Mouse (Mus musculus) layer of hippocampus, postnatal 10 days (tissue): ENCODE data around the gene Ddc. TPM values are rescaled to one million over a fixed set of nuclear protein-coding genes. Genes with fewer than 3 reads are reported as not detected.

Experiments used
- DNase-seq, 2 experiments: peaks; one replicate each; pipeline ENCODE4 v3.0.0; 2021; ENCODE audit warnings: low spot score in 2 of 2
- total RNA-seq, 2 experiments: library from RNA; stranded (reverse); gene quantifications; 2 replicates each; pipeline ENCODE4 v1.2.3; 2021

The Ddc gene
- total RNA-seq, 2 experiments from 2014 or later: 7.1 to 8.9 TPM

DNA sequence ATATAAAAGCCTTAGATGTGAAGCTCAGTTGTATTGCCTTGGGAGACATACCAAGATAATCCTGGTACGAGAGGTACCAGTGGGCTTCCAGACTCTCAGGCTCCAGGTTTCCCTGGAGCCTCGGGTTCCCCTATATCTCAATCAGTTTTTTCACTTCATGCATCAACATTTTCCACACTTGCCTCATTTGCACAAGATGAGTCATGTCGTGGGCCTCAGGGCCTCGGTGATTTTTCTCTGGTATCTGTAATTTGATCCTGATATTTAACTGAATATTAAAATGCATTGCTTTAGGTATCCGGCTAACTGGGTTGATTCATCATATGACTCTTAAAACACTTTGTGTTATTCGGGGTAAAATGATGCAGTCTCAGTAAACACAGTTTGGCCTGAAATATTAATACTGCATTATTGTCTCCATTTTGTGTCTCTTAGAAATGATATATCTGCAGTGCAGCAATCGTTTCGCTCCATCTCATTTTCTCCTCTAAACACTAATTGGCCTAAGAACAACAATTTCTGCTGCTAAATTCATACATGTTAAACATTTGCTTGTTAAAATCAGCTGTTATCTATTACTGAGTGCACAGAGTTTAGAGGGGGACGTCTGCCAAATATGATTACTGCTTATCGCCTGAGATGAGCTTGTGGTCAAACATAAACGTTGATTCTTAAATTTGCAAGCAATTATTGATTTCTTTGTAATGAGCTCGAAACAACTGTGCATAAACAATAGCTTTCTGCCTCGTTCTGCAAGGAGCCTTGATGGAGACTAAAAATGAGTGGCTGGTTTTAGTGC lies 48.2 kb downstream of the Ddc start:
- DNase-seq: no peak

DNA sequence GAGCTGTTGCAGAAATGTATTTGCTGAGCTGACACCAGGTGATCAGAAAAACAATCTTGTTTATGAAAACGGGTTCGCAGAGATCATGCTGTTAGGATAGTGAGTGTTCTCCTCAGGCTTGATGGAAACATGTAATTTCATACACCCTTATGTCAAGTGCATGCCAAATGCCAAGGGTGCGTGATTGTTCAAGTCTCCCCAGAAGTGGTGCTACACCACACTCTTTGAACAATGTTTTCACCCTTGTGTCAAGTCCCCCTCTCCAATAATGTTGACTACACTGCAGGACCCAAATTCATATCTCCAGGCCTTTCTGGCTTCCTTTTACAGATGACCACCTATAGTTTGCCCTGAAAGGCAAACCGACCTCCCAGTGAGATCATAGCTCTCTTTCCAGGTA lies 49.5 kb downstream of the Ddc start:
- DNase-seq: no peak

DNA sequence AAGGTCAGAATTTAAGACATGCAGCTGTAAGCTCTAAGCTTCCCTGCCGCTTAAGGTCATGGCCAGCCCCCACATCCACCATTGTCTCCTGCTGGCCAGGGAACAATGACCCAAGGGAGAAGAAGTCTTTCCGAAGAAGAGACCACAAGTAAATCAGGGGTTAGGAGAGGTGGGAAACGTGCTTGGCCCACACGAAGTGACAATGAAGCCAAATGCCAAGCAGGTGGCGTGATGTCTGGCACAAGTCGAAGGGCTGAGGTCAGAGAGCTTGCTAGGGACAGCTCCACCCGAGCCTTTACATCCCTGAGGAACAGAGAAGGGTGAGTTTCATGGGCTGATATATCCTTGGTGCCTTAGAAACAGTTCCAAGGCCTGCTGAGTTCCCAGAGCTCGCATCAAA lies 52.9 kb downstream of the Ddc start:
- no peak for DNase-seq

DNA sequence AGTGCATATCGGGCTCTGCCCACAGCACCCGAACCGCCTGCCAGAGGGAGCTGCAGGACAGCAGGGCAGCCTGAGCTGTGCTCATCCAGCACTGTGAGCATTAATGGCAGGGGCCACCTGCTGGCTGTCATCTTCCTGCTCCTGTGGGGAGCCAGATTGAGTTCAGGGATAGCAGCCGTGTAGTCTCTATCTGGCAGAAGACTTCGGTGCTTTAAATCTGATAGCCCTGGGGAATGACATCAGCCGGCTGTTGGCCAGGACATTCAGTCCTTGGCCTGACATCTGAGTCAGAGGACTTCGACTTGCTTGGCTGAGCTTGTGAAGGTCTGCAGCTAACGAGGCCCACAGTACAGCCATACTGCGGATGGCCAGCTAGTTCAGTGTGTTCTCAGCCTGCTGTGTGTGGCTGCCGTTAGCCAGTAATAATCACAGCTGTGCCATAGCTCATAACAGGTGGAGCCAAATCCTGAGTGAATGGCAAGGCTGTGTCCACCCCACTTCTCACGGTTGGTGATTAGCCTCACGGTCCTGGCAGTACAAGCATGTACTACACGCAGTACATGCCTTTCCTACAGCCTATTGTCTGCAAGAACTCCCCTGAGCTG lies 53.5 kb downstream of the Ddc start:
- DNase-seq: peak in 1 of 2 experiments; percentile 46

DNA sequence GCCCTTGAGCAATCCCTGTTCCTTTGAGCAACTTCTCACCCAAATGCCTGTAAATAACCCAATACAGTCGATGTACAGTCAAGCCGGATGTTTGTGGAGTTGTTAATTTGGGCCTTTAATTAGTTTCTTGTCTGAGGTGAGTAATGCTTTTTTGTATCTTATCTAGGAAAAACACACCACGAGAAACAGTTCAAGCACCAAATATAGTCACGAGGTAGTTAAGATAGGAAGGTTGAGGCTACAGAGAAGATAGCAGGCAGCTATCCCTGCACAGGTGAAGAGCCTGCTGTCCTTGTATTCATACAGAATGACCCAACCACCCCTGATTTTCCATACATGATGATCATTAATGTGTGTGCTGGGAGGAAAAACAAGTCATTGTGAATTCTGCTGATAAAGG lies 56.4 kb downstream of the Ddc start:
- no peak for DNase-seq

DNA sequence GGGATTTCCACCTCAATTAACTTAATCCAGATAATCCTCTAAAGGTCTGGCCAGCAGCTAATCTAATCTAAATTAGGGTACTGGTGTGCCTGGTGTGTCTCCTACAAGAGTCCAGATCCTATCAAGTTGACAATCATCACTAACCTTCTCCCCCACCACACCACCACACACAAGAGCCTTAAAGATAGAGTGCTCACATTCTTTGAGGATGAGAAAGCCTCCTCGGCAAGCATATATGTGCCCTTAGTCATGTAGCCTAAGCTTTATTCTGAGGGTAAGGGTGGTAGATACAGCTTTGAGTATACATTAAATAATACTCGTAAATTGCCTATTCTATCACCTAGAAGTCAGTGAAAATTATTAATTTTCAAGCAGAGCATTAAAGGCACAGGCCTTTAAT lies 57.2 kb downstream of the Ddc start:
- DNase-seq: no peak

DNA sequence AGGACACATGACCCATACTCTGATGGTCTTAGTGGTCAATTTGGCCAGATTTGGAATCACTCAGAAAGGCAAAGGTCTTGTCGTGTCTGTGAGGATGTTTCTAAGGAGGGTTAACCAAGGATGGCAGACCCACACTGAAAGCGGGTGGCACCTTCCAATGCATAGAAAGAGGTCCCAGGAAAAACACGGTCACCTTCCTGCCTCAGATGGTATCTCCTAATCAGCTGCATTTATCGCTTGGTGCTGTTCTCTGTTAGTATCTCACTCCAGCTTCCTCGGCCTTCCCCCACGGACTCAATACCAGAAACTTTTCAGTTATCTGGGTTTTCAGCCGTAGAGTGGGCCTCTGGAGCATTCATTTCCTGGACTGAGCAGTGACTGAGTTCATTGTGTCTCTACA lies 58.1 kb downstream of the Ddc start:
- DNase-seq: no peak

DNA sequence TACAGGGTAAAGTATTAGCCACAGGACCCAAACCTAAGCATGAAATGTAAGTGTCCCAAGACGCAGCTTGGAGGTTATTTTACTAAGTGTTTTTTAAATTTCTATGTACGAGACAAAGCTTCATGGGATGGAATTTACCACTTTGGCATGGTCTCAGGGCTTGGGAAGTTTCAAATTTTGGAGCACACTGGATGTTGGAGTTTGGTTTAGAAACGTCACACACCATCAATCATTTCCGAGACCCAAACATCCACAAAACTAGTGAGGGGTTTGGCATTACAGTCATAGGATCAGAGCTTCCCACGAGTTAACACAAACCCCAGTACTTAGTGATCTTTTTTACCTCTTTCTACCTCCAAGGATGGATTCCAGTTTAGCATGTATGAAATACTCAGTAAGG lies 60.6 kb downstream of the Ddc start:
- DNase-seq: no peak

DNA sequence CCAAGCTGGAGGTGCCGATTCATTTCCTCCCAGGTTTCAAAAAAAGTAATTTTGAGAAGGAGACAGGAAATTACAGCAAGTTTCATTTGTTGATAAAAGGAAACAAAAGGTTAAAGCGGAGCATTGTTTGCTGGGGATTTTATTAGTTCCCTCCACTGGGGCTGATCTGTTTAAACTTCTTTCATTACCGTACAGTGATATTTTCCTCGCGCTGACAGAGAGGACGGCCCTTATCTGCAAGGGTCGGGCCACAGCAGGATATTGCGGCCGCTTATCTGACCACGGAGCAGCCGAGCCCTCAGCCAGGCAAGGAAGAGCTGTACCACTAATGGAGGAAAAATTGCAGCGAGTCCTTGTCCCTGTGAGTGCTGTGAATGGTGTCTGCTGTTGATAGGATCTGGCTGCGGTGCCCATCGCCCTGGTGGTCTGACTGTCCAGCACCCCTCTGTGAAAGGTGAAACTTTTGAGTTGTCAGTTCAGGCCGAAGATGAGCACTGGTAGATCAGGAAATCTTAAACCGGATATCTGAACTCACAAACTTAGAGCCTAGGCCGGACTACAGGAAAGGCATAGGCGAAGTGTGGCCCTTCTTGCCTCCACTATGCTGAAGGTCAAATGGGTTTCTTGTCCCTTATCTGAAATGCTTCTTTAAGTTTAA lies 61.1 kb downstream of the Ddc start:
- DNase-seq: no peak

DNA sequence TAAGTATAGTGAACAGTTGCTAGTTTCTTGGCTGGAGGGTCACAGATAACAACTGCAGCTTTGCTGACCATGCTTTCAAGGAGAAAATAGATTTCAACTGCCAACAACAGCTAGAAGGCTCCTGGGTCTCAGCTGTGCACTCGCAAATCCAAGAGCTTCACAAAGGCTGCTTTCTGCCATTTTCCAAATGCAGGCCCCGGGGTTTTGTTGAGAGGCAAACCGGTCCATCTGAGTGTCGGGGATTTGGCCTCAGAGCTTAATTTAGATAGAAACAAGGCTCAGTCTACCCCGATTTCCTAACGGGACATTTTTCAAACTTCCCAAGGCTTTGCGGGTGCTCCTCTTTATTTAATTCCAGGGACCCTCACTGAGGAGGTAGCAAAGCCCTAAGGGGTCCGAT lies 61.7 kb downstream of the Ddc start:
- no peak for DNase-seq

DNA sequence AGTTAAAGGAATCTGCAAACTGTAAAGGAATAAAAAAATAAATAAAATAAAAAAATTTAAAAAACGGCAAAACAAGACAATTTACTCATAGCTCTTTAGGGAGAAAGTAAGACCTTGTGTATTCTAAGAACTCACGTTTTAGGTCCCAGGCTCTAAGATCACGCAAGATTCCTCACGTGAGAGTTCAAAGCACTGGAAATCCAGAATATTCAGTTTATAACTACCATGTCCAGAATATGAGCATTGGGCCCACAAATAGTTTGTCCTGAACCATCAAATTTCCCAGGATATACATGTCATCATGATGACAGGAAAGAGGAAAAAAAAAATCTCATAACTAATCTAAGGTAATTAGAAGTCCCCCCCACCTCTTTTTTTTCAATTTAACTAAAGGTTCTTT lies 62.2 kb downstream of the Ddc start:
- no peak for DNase-seq

DNA sequence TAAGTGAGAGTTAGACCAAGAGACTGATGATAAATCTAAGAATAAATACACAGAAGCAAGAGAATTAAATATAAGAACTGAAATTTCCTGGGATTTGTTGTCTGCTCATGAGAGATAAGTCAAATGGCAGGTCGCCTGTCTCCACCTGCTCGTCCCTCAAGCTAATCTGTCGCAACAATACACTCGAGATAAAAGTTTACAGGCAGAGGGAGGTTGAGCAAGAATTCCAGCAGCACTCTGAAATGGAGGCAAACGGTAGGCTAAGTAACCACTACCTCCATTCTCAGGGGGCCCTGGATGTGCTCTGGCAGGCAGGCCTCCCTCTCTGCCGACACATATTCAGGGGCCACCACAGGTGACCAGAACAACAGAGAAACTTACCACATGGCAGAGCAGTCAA lies 62.6 kb downstream of the Ddc start:
- no peak for DNase-seq

DNA sequence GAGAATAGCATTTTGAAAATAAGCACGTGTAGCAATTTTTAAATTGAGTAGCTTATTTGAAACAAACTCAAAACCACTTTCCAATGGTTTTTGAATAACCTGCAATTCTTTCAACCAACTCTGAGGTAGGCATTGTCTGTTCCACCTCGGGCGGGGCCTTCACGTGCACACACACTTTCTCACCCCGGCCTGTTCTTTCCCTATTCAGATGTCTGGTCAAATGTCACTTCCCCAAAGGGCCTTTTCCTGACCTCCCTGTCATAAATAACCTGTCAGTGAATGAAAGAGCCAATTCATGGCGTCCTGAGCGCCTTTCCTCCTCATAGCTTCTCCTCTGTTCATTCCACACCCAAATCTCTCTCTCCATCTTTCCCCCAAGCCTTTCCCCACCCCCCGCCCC lies 64.8 kb downstream of the Ddc start:
- DNase-seq: no peak

DNA sequence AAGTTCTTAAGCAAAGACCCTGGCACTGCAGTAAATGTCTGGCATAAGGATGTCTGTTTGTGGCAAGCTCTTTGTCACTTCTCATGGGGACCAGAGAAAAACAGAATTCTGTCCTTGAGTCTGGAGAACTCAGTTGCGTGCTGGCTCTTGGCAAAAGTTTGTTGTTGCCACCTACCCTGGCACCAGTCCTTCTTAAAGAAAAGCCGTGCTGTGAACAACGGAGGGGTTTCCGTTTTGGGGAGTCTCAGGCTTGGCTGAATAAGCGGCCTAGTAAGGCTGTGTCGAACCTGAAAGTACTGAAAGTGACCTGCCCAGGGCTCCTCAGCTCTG lies 65.2 kb downstream of the Ddc start:
- DNase-seq: no peak

DNA sequence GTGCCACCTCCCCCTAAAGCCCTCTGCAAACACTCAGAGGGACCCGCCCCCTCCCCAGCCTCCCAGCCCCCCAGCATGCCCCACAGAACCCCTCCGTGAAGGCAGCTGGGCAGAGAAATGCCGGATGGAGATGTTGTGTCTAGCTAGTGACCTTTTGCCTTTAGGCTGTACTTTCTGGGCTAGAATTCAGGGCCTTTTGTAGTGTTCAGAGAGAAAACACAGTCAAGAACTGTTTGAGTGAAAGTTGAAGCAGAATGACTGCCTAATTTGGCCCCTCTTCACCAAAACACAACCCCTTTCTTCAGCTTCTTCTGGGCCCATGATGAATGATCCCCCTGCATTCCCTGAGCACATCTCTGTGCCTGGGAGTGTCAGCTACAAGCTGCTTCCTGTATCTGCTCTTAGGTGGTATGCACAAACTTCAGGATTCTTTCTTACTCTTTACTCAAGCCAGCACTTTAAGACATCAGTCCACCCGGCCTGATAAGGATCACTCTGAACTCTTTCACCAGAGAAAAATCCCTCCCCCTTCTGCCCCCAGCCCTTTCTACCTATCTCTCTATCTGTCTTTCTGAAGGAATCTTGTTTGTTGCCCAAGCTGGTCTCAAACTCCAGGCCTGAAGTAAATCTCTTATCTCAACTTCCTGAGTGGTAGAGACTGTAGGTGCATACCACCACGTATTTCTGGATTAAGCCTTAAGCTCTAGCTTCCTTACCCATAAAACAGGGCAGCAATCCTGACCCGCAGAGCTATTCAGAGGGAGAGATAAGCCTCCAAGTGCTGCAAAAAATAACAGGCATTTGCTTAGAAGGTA lies 65.8 kb downstream of the Ddc start:
- DNase-seq: no peak

DNA sequence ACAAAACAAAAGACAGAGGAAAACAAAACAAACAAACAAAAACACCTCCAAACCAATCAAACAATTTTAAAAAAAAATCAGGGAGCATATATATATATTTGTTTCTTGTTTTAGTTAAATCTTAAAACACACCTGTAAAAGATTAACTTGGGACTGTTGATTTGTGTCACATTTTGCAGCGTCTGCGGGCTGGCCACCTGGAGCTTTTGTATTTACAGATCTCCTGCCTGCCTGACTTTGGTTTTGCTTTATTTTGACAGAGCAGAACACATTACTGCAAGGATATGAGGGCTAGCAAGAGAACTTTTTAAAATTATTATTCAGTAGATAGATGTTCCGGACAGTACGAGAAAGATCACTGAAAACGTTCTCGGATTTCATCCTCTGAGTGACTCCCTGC lies 66.4 kb downstream of the Ddc start:
- DNase-seq: no peak

DNA sequence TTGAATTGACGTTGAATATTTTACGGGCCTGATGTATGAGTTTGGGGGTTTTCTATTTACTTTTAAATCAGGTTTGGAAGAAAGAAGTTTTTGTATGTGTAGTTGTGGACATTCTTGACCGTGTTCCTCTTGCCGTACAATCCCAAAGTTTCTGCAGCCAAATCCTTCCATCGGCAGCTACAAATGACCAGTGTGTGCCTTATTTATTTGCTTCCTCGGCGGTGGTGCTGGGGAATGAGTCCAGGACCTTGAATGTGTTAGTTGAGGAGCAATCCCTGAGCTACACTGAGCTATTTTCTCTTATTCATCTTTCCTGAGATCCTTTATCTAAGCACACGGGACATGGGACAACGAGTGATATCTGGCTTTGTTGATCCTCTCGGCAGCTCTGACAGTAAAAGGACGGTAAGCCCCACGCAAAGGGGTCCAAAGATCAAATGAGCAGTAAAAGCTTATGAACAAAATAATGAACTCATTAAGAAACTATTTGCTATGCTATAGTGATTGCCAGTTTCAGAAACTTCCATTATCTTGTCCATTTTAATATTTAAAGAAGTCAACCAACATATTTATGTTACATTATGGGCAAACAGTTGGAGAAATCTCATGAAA lies 67.0 kb downstream of the Ddc start:
- DNase-seq: no peak

DNA sequence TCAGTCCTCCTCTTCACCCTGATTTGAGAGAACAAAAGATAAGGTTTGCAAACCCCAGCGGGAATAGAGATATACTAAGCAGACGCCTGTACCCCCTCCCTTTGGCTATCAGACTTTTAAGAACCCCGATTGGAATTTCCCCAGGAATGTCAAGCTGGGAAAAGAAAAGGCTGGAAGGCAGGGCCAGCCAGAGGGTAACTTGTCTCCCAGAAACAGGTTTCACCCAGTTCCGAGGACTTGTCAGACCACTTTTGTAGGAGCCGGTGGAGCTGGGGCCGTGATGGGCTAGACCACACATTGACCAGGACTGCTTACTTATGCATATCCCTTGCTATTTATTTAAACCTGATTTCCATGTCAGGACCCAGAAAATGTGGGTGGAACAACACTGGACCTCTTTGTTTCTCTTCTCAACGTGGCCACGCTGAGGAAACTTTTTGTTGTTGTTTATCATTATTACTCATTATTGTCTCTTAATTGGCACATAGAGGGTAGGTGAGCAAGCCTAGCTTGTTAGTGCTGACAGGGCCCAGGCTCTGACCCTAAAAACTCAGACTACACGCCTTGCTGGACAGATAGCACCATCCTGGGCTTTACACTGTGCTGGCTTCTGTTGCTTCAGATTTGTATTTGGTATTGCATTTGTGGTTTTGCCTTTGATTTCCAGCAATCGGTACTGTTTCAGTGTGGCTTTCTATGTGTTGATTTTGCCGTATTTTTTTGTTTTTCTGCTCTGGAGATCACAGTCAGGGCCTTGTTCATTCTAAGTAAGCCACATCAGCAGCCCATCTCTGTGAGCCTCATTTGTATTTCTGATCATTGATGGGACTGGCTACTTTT lies 68.6 kb downstream of the Ddc start:
- DNase-seq: no peak

DNA sequence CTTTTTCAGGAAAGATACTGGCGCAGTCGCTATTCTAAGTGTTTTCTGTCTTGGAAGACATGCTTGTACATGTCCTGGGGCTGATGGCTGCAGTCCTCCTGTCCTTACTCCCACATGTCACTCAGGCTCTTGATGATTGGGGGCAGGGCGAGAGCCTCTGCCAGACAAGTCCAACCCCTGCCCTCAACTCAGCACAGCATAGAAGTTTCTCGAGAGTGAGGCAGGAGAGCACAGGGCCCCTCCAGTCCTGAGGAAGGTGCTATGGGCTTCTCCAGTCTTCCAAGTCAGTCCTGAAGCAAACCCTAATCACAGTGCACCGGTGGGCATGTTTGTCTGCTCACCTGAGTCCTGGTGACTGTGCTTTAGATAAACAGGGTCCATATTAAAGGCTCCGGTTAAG lies 69.2 kb downstream of the Ddc start:
- DNase-seq: no peak

DNA sequence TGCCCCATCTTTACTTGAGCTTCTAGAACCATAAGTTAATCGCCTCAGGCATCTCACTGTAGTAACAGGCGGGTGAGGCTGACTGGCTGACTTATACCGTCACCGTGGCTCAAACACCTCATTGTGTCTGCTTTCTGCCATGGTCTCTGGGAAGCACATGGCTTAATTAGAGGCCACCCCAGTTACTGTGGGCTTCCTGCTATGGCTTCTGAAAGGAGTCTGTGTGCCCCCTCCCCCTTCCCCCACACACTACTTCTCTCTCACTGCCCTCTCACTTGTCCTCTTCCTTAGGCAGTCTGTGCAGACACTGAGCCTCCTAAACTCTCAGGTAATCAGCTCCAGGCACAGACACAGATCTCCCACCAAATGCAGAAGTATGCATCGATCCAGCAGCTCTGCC lies 69.7 kb downstream of the Ddc start:
- no peak for DNase-seq

DNA sequence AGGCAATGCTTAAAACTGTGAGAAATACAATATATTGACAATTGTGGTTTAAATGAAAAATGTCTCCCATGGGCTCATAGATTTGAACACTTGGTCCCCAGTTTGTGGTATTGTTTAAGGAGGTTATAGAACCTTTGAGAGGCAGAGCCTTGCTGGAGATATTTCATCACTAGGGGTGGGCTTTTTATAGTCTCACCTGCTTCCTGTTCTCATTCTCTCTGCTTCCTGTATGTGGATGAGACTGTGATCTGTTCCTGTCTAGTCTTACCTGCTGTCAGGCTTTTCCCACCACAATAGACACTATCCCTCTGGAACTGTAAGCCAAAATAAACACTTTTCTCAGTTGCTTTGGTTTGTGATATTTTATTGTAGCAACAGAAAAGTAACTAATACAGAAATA lies 71.5 kb downstream of the Ddc start:
- DNase-seq: no peak
